Mouse (Mus musculus) liver, embryonic 14.5 days (tissue): ENCODE measurements around the gene Ivns1abp.

Experiments used
- CTCF ChIP-seq: IDR thresholded peaks from 2 replicates; pipeline ENCODE4 v1.5.1; 2016; ENCODE audit warnings: antibody characterized with exemption, low read depth, control low read depth
- EP300 ChIP-seq: IDR thresholded peaks from 2 replicates; pipeline ENCODE4 v1.6.1; 2016; ENCODE audit warnings: antibody characterized with exemption, low read depth

DNA sequence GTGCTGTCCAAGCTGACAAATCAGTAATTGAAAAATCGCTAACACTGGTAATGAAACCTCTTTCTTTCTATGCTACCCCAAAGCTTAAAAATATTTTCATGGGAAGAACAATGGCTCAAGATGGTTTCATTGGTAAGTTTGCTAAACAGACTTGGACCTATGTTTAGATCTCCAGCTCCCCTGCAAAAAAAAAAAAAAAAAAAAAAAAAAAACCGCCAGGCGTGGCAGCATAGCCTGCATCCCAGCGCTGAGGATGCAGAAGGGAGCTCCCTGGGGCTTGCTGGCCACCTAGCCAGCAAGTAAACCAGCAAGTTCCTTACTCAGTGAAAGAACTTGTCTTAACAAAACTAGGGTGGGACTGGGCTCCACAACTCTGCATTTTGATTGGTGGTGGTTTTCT is 35.8 kb upstream of the Ivns1abp start:
- TF ChIP-seq CTCF (no peak), EP300 (no peak)
